Mouse (Mus musculus) hindbrain, embryonic 12.5 days (tissue): Measurements from ENCODE around the gene Dclk2. TPM values are rescaled to one million over a fixed set of nuclear protein-coding genes. Genes with fewer than 3 reads are reported as not detected.

ENCODE experiments used
- ATAC-seq: fragments of 200-750 bp; cut with Nextera tagmentation; 2 replicates; pipeline ENCODE4 v1.8.0; 2017; ENCODE audit warnings: moderate TSS enrichment; ENCODE audit not compliant: low FRiP score
- H3K27ac ChIP-seq: fragments of 300-500 bp; sonication (generic); 2 replicates; pipeline ENCODE4 v1.5.1; 2016; ENCODE audit warnings: mild to moderate bottlenecking
- H3K27me3 ChIP-seq: fragments of 300-500 bp; sonication (generic); 2 replicates; pipeline ENCODE4 v1.6.1; 2016; ENCODE audit warnings: mild to moderate bottlenecking
- H3K36me3 ChIP-seq: fragments of 300-500 bp; sonication (generic); 2 replicates; pipeline ENCODE4 v1.6.1; 2016; ENCODE audit warnings: mild to moderate bottlenecking
- H3K4me1 ChIP-seq: fragments of 300-500 bp; sonication (generic); 2 replicates; pipeline ENCODE4 v1.6.1; 2016
- H3K4me2 ChIP-seq: fragments of 300-500 bp; sonication (generic); replicated peaks from 2 replicates; pipeline ENCODE4 v1.6.1; 2016; ENCODE audit warnings: mild to moderate bottlenecking
- H3K4me3 ChIP-seq: fragments of 300-500 bp; sonication (generic); 2 replicates; pipeline ENCODE4 v1.5.1; 2016; ENCODE audit warnings: mild to moderate bottlenecking
- H3K9ac ChIP-seq: fragments of 300-500 bp; sonication (generic); 2 replicates; pipeline ENCODE4 v1.6.1; 2016; ENCODE audit warnings: mild to moderate bottlenecking, moderate library complexity
- H3K9me3 ChIP-seq: fragments of 300-500 bp; sonication (generic); replicated peaks from 2 replicates; pipeline ENCODE4 v1.6.1; 2016; ENCODE audit warnings: mild to moderate bottlenecking
- WGBS: fragments of 180-500 bp; shearing (Covaris S2); methylation state at CpG from one replicate; pipeline ENCODE4 v1.1.7; 2016; 5-methylcytosine and 5-hydroxymethylcytosine counted together
- polyA plus RNA-seq: library from polyadenylated mRNA; unstranded; fragments of >200 nt; fragmentation: Nextera tagmentation; extraction: Ambion mirVana; gene quantifications from 2 replicates; pipeline ENCODE4 v1.2.1, GENCODE M21; 2016

Dclk2 gene
- polyA plus RNA-seq, 1 experiment from 2014 or later: 74.8 TPM

- H3K9ac ChIP-seq: no peak overlapping the region
- peak overlapping the region; percentile 49 for H3K27ac ChIP-seq
- no peak overlapping the region for H3K4me2 ChIP-seq
- H3K4me3 ChIP-seq: no peak overlapping the region
- H3K4me1 ChIP-seq: peaks cover 64% of the 10 kb centered on the region
- WGBS: 39% methylated on average over 8 of the region's 8 CpGs
- no peaks in the 10 kb centered on the region for H3K9me3 ChIP-seq
- peak; percentile 30; the same call in 1 of the 2 replicates for ATAC-seq
- H3K27me3 ChIP-seq: no peaks in the 10 kb centered on the region
- H3K36me3 ChIP-seq: no peaks in the 10 kb centered on the region
Observed at GRCm38 (mm10) chr3:86857833-86858398, 62.7 kb downstream of the Dclk2 start.

- H3K9ac ChIP-seq: no peak overlapping the region
- ATAC-seq: peak; percentile 76
- no peaks in the 10 kb centered on the region for H3K27me3 ChIP-seq
- no peaks in the 10 kb centered on the region for H3K36me3 ChIP-seq
- peaks cover 43% of the 10 kb centered on the region for H3K4me1 ChIP-seq
- no peak overlapping the region for H3K4me2 ChIP-seq
- no peak overlapping the region for H3K4me3 ChIP-seq
- WGBS: 18% methylated on average over 3 of the region's 3 CpGs
- H3K9me3 ChIP-seq: no peaks in the 10 kb centered on the region
- peak overlapping the region; percentile 73 for H3K27ac ChIP-seq
Observed at GRCm38 (mm10) chr3:86852867-86853266, 67.8 kb downstream of the Dclk2 start.

DNA sequence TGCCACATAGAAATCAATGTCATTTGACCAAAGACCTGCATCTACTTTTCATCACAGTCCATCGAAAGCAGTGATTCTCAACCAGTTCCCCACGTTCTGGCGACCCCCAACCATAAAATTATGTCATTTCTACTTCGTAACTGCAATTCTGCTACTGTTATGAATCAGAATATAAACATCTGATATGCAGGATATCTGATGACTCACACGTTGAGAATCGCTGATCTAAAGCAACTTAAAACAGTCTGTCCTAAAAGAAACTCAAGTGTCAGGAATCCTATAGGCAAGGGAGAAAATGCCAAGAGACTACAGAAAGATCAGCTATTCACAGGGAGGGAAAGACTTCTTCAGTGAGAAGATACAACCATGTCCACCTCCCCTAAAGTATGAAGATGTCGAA lies 69.5 kb downstream of the Dclk2 start:
- no peaks in the 10 kb centered on the region for H3K36me3 ChIP-seq
- peaks cover 46% of the 10 kb centered on the region for H3K4me1 ChIP-seq
- H3K27me3 ChIP-seq: no peaks in the 10 kb centered on the region
- no peaks in the 10 kb centered on the region for H3K9me3 ChIP-seq
- H3K4me3 ChIP-seq: no peak overlapping the region
- 90% methylated on average over 7 of the region's 7 CpGs for WGBS
- H3K27ac ChIP-seq: no peak overlapping the region; the same call in 1 of the 2 replicates
- H3K4me2 ChIP-seq: no peak overlapping the region
- no peak for ATAC-seq
- H3K9ac ChIP-seq: no peak overlapping the region

GRCm38 (mm10) chr3:86850394-86851030 lies 70.1 kb downstream of the Dclk2 start:
- H3K36me3 ChIP-seq: no peaks in the 10 kb centered on the region
- peak overlapping the region; percentile 75 for H3K27ac ChIP-seq
- H3K4me3 ChIP-seq: no peak overlapping the region
- no peak overlapping the region for H3K9ac ChIP-seq
- 65% methylated on average over 10 of the region's 10 CpGs for WGBS
- H3K9me3 ChIP-seq: no peaks in the 10 kb centered on the region
- no peak for ATAC-seq
- H3K4me2 ChIP-seq: no peak overlapping the region
- H3K27me3 ChIP-seq: no peaks in the 10 kb centered on the region
- peaks cover 52% of the 10 kb centered on the region for H3K4me1 ChIP-seq

DNA sequence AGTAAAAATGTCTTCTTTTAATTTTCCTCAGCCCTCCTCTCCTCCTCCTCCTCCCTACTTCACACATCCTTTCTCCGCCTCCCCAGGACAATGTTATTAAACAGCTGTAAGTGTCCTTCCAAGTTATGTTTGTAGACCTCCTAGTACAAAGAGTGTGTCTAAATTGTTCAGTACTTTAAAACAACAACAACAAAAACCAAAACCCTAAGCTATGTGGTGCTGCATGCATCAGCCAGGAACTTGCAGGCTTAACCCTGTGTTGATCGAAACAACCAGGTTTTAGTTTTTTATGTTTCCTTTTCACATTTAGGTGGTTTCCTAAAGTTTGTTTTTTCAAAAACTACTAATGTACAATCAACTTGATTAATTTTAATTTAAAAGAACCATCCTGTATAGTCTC lies 71.3 kb downstream of the Dclk2 start:
- ATAC-seq: no peak
- Histone ChIP-seq H3K4me1 (peaks cover 59% of the 10 kb centered on the region), H3K36me3 (no peaks in the 10 kb centered on the region), H3K27me3 (no peaks in the 10 kb centered on the region), H3K27ac (no peak overlapping the region), H3K9me3 (no peaks in the 10 kb centered on the region), H3K4me2 (no peak overlapping the region), H3K4me3 (no peak overlapping the region), H3K9ac (no peak overlapping the region)
- WGBS: 76% methylated on average over 2 of the region's 2 CpGs

DNA sequence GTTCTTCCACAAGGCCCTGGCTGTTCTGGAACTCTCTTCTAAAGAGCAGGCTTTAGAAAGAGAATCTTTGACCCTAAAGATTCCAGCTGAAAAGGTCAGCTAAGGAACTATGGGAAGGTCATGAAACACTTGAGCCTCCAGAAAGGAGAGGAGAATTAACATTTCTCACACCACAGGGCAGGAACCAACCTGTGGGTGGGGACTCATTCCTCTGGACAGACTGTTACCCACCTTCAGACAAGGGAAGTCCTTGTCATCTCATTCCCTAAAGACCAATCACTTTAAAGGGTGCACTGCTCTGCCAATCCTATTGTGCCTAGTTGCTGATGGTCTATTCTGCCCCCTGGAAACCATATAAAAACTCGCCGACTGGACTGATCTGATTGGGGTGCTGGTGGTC lies 73.1 kb downstream of the Dclk2 start:
- WGBS: 56% methylated on average over 2 of the region's 2 CpGs
- ATAC-seq: no peak
- H3K4me1 ChIP-seq: peaks cover 51% of the 10 kb centered on the region
- no peak overlapping the region for H3K9ac ChIP-seq
- H3K27ac ChIP-seq: no peak overlapping the region
- no peaks in the 10 kb centered on the region for H3K27me3 ChIP-seq
- H3K9me3 ChIP-seq: no peaks in the 10 kb centered on the region
- no peak overlapping the region for H3K4me3 ChIP-seq
- no peak overlapping the region for H3K4me2 ChIP-seq
- no peaks in the 10 kb centered on the region for H3K36me3 ChIP-seq

- H3K4me2 ChIP-seq: no peak overlapping the region
- ATAC-seq: no peak
- H3K9ac ChIP-seq: no peak overlapping the region
- no peaks in the 10 kb centered on the region for H3K9me3 ChIP-seq
- peak overlapping the region; percentile 75 for H3K27ac ChIP-seq
- no peaks in the 10 kb centered on the region for H3K36me3 ChIP-seq
- no peaks in the 10 kb centered on the region for H3K27me3 ChIP-seq
- H3K4me3 ChIP-seq: no peak overlapping the region
- H3K4me1 ChIP-seq: peaks cover 43% of the 10 kb centered on the region
- 26% methylated on average over 4 of the region's 4 CpGs for WGBS
Observed at GRCm38 (mm10) chr3:86846036-86846435, 74.6 kb downstream of the Dclk2 start.

DNA sequence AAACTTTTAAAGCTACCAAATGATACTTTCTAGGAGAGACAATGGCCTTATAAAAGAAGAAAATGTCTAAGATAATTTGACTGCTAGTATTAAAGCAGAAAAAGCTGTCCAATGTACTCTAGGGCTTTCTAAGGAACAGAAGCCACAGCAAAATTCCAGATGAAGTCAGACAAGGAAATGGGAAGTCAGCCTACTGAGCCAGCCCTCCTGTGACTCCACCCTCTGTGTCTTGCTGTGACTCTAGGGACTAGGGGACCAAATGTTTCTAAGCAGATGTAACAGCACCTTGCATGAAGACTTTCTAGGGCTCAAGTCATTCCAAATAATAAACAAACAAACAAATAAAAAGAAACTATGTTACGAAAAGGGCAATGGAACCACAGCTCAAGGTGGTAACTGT lies 75.1 kb downstream of the Dclk2 start:
- H3K9me3 ChIP-seq: no peaks in the 10 kb centered on the region
- no peak overlapping the region for H3K9ac ChIP-seq
- H3K36me3 ChIP-seq: no peaks in the 10 kb centered on the region
- WGBS: 66% methylated on average over 1 of the region's 1 CpGs
- H3K4me3 ChIP-seq: no peak overlapping the region
- peak overlapping the region; percentile 75 for H3K27ac ChIP-seq
- ATAC-seq: 0 out of 2 replicates have a peak, but pooled peaks have one; percentile 38
- H3K27me3 ChIP-seq: no peaks in the 10 kb centered on the region
- peak overlapping the region; percentile 45 for H3K4me2 ChIP-seq
- H3K4me1 ChIP-seq: peaks cover 39% of the 10 kb centered on the region

GRCm38 (mm10) chr3:86844804-86845481 lies 75.7 kb downstream of the Dclk2 start:
- peak overlapping the region; percentile 45 for H3K4me2 ChIP-seq
- H3K27ac ChIP-seq: peak overlapping the region; percentile 75
- no peak overlapping the region for H3K9ac ChIP-seq
- no peaks in the 10 kb centered on the region for H3K27me3 ChIP-seq
- WGBS: 9% methylated on average over 8 of the region's 8 CpGs
- peaks cover 36% of the 10 kb centered on the region for H3K4me1 ChIP-seq
- peak; percentile 84 for ATAC-seq
- H3K9me3 ChIP-seq: no peaks in the 10 kb centered on the region
- no peaks in the 10 kb centered on the region for H3K36me3 ChIP-seq
- no peak overlapping the region for H3K4me3 ChIP-seq

DNA sequence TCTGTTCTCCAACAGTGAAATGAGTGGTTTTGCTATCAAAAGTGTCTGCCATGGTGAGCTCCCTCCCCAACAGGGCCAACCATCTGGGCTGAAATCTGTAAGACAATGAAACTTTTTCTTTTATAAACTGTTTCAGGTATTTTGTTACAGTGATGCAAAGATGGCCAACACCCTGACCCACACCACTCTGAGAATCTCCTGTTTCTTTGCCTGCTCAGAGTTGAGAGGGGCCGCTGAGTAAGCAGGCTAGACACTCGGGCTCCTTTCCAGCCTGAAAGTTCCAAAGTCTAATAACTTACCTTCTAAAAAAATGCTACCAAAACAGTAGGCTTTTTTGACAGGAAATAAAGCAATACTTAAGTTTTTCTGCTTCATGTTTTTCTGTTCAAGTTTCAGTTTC lies 78.2 kb downstream of the Dclk2 start:
- H3K27ac ChIP-seq: no peak overlapping the region
- no peak overlapping the region for H3K4me3 ChIP-seq
- 91% methylated on average over 2 of the region's 2 CpGs for WGBS
- ATAC-seq: no peak
- peaks cover 31% of the 10 kb centered on the region for H3K4me1 ChIP-seq
- no peak overlapping the region for H3K9ac ChIP-seq
- H3K27me3 ChIP-seq: no peaks in the 10 kb centered on the region
- 0 out of 2 replicates have a peak, but pooled peaks cover 4% of the 10 kb centered on the region for H3K36me3 ChIP-seq
- H3K4me2 ChIP-seq: no peak overlapping the region
- no peaks in the 10 kb centered on the region for H3K9me3 ChIP-seq

DNA sequence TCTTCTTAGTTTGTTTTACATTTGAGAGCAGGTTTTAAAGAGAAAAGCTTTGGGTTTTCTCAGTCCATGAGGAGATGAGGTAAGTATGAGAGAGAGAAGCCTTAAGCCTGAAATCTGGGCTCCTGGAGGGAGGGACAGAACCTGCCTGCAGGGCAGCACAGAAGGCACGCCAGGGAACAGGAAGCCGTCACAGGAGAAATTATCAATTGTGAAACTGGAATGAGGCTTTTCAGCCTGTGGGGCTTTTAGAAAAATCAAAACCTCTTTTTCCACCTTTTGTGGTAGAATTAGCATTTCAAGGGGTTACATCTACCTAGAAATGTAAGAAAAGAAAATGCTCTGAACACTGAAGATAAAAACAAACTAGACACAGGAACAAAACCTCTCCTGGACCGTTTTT lies 81.0 kb downstream of the Dclk2 start:
- Histone ChIP-seq H3K36me3 (0 out of 2 replicates have a peak, but pooled peaks cover 4% of the 10 kb centered on the region), H3K4me3 (no peak overlapping the region), H3K27ac (peak overlapping the region; percentile 30; the same call in 1 of the 2 replicates), H3K9me3 (no peaks in the 10 kb centered on the region), H3K4me1 (peaks cover 15% of the 10 kb centered on the region), H3K4me2 (no peak overlapping the region), H3K9ac (no peak overlapping the region), H3K27me3 (no peaks in the 10 kb centered on the region)
- 25% methylated on average over 3 of the region's 3 CpGs for WGBS
- ATAC-seq: no peak

DNA sequence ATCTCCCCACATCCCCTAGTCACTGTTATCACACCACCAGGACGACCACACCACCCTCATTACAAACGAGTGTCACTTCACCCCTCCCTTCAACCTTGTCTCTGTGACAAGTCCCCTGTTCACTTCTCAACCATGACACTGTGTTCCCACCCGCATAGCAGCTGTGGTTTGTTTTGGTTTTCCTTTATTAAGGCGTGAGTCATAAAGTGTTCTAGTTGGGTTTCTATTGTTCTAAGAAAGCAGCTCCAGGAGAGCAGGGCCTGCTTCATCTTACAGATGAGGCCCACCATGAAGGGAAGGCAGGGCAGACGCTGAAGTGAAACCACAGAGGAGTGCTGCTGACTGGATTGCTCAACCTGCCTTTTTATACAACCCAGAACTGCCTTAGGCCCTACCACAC lies 83.3 kb downstream of the Dclk2 start:
- H3K27ac ChIP-seq: peak overlapping the region; percentile 35; the same call in 1 of the 2 replicates

More for the DNA sequence above, 83.3 kb downstream of the Dclk2 start:
- Histone ChIP-seq H3K4me3 (no peak overlapping the region), H3K4me1 (peaks cover 25% of the 10 kb centered on the region), H3K36me3 (0 out of 2 replicates have a peak, but pooled peaks cover 4% of the 10 kb centered on the region), H3K9me3 (no peaks in the 10 kb centered on the region), H3K9ac (no peak overlapping the region), H3K4me2 (no peak overlapping the region), H3K27me3 (no peaks in the 10 kb centered on the region)
- 57% methylated on average over 5 of the region's 5 CpGs for WGBS
- no peak for ATAC-seq
